Mouse (Mus musculus) macrophage (primary cell): ENCODE data around the gene Gm45140. TPM values are rescaled to one million over a fixed set of nuclear protein-coding genes. Genes with fewer than 3 reads are reported as not detected.
"Not testable (repeated sequence)": the region's sequence is repeated elsewhere in the genome, so short reads cannot be mapped to it uniquely, and the experiment has no call there.

Source experiments
- H3K27ac ChIP-seq: fragments of 350-480 bp; formaldehyde crosslinking; 2 replicates; pipeline ENCODE4 v1.9.0; 2021
- H3K36me3 ChIP-seq: fragments of 350-480 bp; formaldehyde crosslinking; 2 replicates; pipeline ENCODE4 v1.9.0; 2021; ENCODE audit errors: inconsistent target
- H3K4me3 ChIP-seq: fragments of 350-480 bp; formaldehyde crosslinking; 2 replicates; pipeline ENCODE4 v1.9.0; 2021; ENCODE audit errors: inconsistent target
- H3K79me2 ChIP-seq: fragments of 350-480 bp; formaldehyde crosslinking; 2 replicates; pipeline ENCODE4 v1.9.0; 2021; ENCODE audit errors: inconsistent target
- WGBS: methylation state at CpG from one replicate; pipeline ENCODE4 v1.1.7; 2026; ENCODE audit warnings: inconsistent platforms; ENCODE audit not compliant: missing documents; 5-methylcytosine and 5-hydroxymethylcytosine counted together
- polyA plus RNA-seq: library from polyadenylated mRNA; stranded (reverse); fragments of 250-400 nt; gene quantifications from 3 replicates; pipeline ENCODE4 v1.2.4, GENCODE M21; 2018; ENCODE audit warnings: inconsistent platforms

The Gm45140 gene
- polyA plus RNA-seq, 1 experiment from 2014 or later: 20.2 TPM

DNA sequence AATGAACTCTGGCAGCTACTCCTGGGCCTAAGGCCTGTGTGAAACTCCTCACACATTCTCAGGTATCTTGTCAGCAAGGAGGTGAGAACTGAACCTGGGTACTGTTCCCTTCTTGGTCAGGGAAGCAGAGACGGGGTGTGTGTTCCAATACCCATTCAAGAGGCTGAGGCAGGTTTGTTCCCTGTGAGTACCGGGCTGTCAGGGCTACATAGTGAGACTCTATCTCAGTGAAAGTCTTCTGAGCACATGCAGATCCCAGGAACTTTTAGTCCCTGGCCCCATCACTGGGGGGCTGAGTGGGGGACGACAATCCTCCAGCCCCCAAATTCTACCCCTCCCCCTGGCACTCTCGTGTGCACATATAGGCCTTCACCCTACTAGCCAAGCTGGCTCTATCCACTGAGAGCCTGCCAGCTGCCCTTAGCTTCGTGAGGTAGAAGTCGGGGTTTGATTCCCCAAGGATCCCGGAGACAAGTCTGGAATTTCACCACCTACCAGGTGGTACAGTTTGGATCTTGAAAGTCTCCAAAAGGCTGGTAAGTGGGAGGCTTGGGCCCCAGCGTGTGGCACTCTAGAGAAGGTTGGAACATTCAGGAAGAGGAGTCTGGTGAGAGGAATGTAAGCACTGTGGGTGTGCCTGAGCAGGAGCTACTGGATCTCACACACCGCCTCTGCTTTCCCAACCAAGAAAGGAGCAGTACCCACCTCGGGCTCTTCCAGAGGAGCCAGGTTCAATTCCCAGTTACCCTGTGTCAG is 54.9 kb downstream of the Gm45140 start:
- H3K27ac ChIP-seq: no peak overlapping the region
- H3K36me3 ChIP-seq: no peaks in the 10 kb centered on the region
- 92% methylated on average over 7 of the region's 10 CpGs for WGBS
- H3K79me2 ChIP-seq: no peaks in the 10 kb centered on the region
- H3K4me3 ChIP-seq: no peak overlapping the region

DNA sequence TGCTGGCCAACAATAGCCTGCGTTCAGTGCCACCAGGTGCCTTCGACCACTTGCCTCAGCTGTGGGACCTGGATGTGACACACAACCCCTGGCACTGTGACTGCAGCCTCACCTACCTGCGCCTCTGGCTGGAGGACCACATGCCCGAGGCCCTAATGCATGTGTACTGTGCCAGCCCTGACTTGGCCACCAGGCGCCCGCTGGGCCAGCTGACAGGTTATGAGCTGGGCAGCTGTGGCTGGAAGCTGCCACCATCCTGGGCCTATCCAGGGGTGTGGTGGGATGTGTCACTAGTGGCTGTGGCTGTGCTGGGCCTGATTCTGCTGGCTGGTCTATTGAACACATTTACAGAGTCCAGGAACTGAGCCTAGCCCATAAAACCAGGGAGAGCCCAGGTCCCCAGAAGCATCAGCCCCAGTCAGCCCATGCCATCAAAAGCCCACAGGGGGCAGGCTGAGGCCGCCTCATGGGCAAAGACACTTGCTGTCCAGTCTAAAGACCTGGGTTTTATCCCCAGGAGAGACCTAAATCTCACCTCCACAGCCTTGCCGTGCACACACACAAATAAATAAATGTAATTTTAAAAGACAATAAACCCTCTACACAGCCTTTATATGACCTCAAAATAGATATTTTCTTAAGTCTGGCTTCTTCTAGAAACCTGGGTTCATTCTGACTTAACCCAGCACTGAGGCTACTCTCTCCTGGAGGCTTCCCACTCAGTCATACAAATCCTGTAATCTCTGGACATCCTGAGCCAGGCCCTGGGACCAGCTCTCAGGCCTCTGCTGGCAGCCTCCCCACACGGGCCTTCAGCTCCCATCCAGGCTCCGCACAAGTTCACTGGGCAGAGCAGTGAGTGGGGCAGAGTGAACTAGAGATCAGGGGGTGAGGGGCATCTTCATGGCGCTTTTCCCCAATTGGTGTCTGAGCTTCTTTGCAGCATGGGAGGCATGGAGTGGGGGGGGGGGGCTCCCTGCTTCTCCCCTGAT is 56.1 kb downstream of the Gm45140 start:
- Histone ChIP-seq H3K27ac (no peak overlapping the region), H3K36me3 (no peaks in the 10 kb centered on the region), H3K4me3 (no peak overlapping the region), H3K79me2 (no peaks in the 10 kb centered on the region)
- 86% methylated on average over 11 of the region's 11 CpGs for WGBS

GRCm38 (mm10) chr6:87778294-87779173 is 57.1 kb downstream of the Gm45140 start:
- H3K27ac ChIP-seq: no peak overlapping the region
- H3K4me3 ChIP-seq: no peak overlapping the region
- 46% methylated on average over 11 of the region's 11 CpGs for WGBS
- no peaks in the 10 kb centered on the region for H3K36me3 ChIP-seq
- no peaks in the 10 kb centered on the region for H3K79me2 ChIP-seq

GRCm38 (mm10) chr6:87777842-87778241 is 57.8 kb downstream of the Gm45140 start, which contains the start of gene Gp9:
TSS of gene Gp9 (plus strand) at chr6:87778072.
- H3K79me2 ChIP-seq: no peaks in the 10 kb centered on the region
- H3K27ac ChIP-seq: no peak within 1 kb of the TSS
- H3K36me3 ChIP-seq: no peaks in the 10 kb centered on the region
- WGBS: 25% methylated on average over 2 of the region's 2 CpGs
- no peak within 1 kb of the TSS for H3K4me3 ChIP-seq

GRCm38 (mm10) chr6:87776663-87777062 is 58.9 kb downstream of the Gm45140 start:
- no peaks in the 10 kb centered on the region for H3K79me2 ChIP-seq
- H3K27ac ChIP-seq: no peak overlapping the region
- no peaks in the 10 kb centered on the region for H3K36me3 ChIP-seq
- no peak overlapping the region for H3K4me3 ChIP-seq
- WGBS: 58% methylated on average over 1 of the region's 1 CpGs

DNA sequence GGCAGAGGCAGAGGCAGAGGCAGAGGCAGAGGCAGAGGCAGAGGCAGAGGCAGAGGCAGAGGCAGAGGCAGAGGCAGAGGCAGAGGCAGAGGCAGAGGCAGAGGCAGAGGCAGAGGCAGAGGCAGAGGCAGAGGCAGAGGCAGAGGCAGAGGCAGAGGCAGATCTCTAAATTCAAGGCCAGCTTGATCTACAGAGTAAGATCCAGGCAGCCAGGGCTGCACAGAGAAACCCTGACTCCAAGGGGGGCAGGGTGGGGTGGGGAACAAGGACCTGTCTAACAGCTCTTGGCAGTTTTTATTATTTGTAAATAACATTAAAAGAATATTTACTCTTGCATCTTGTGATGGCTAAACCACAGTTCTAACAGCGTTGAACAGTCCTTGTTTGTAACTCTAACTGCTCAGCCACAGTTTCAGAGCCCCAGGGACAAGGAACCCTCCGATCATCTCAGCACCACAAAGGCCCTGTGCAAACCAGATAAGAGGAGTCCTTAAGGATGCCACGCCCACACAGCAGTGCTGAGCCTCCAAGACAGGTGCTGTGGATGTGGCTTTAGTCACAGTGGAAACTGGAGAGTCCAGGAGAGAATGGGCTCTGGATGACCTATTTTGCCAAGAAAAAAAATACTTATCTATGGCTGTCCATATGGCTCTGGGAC is 59.9 kb downstream of the Gm45140 start:
- Histone ChIP-seq H3K27ac (no peak overlapping the region), H3K4me3 (no peak overlapping the region), H3K36me3 (no peaks in the 10 kb centered on the region), H3K79me2 (no peaks in the 10 kb centered on the region)
- WGBS: 20% methylated on average over 3 of the region's 3 CpGs

DNA sequence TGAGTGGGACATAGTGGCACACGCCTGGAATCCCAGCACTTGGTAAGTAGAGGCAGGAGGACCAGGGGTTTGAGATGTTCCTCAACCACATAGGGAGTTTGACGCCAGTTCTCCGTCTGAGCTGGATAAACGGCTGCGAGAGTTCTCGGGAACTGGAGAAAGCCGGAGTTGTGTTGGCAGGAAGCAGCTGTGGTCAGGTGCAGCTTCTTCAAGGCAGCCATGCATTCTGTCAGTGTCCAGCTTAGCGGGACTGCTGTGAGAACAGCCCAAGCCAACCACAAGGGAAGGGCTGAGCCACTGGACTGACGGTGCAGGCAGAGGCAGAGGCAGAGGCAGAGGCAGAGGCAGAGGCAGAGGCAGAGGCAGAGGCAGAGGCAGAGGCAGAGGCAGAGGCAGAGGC is 60.7 kb downstream of the Gm45140 start:
- Histone ChIP-seq H3K36me3 (no peaks in the 10 kb centered on the region), H3K79me2 (no peaks in the 10 kb centered on the region), H3K27ac (no peak overlapping the region), H3K4me3 (no peak overlapping the region)
- WGBS: 84% methylated on average over 8 of the region's 9 CpGs

DNA sequence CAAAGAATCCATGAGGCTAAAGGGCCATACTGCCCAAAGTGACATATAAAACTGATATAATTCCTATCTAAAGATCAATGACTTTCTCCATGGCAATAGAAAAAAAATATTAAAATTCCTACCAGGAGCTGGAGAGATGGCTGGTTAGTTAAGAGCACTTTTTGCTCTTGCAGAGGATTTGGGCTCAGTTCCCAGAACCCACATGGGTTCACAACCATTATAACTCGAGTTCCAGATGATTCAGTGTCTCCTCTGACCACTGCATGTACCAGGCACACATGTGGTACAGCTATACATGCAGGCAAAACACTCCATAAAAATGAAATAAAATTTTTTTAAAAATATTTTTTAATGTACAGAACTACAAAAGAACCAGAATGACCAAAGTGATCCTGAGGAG is 61.1 kb downstream of the Gm45140 start:
- H3K27ac ChIP-seq: no peak overlapping the region
- no peak overlapping the region for H3K4me3 ChIP-seq
- H3K79me2 ChIP-seq: no peaks in the 10 kb centered on the region
- 57% methylated on average over 1 of the region's 1 CpGs for WGBS
- H3K36me3 ChIP-seq: no peaks in the 10 kb centered on the region

DNA sequence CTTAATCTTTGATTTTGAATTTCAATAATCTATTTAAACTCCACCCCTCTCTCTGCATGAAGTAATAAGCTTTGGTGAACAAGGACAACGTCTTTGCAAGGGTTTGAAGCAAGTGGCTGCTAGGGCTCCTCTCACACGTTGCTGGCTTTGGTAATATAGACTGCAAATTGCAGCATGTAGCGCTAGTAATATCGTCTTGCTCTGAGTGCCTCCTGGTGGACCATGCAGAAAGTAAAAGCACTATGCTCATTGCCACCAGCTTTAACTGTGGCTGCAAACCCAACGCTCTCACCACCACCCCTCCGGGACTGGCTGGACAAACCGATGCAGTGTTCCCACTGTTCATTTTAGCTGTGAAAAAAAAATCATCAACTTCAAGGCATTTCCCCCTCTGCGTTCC is 65.0 kb downstream of the Gm45140 start:
- no peak overlapping the region for H3K4me3 ChIP-seq
- no peak overlapping the region for H3K27ac ChIP-seq
- 12% methylated on average over 8 of the region's 8 CpGs for WGBS
- H3K36me3 ChIP-seq: no peaks in the 10 kb centered on the region
- H3K79me2 ChIP-seq: no peaks in the 10 kb centered on the region

DNA sequence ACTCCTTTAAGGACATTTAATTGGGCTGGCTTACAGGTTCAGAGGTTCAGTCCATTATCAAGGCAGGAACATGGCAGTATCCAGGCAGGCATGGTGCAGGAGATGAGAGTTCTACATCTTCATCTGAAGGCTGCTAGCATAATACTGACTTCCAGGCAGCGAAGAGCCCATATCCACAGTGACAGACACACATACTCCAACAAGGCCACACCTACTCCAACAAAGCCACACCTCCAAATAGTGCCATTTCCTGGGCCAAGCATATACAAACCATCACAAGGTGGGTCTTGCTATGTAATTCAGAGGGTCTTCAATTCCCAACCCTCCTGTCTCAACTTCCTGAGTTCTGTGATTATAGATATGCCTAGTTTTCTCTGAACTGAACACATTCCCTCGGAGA is 71.3 kb downstream of the Gm45140 start:
- not testable (repeated sequence) for H3K4me3 ChIP-seq, H3K79me2 ChIP-seq, H3K36me3 ChIP-seq, H3K27ac ChIP-seq
- WGBS: 100% methylated on average over 2 of the region's 2 CpGs

GRCm38 (mm10) chr6:87763376-87764280 is 72.0 kb downstream of the Gm45140 start:
- 75% methylated on average over 4 of the region's 4 CpGs for WGBS
- H3K4me3 ChIP-seq: no peak overlapping the region
- no peaks in the 10 kb centered on the region for H3K36me3 ChIP-seq
- H3K27ac ChIP-seq: no peak overlapping the region
- H3K79me2 ChIP-seq: no peaks in the 10 kb centered on the region

- 73% methylated on average over 5 of the region's 5 CpGs for WGBS
- Histone ChIP-seq H3K79me2 (no peaks in the 10 kb centered on the region), H3K36me3 (no peaks in the 10 kb centered on the region), H3K4me3 (no peak overlapping the region), H3K27ac (no peak overlapping the region)
Observed at GRCm38 (mm10) chr6:87762161-87762560, 73.4 kb downstream of the Gm45140 start.

GRCm38 (mm10) chr6:87759850-87760249 is 75.7 kb downstream of the Gm45140 start:
- 77% methylated on average over 3 of the region's 3 CpGs for WGBS

More at GRCm38 (mm10) chr6:87759850-87760249, 75.7 kb downstream of the Gm45140 start:
- Histone ChIP-seq H3K4me3 (no peak overlapping the region), H3K36me3 (no peaks in the 10 kb centered on the region), H3K27ac (no peak overlapping the region), H3K79me2 (no peaks in the 10 kb centered on the region)
